Mouse (Mus musculus) gastrocnemius, postnatal 14 days (tissue): ENCODE measurements around the gene Sema4d. TPM values are rescaled to one million over a fixed set of nuclear protein-coding genes. Genes with fewer than 3 reads are reported as not detected.
"Not testable (repeated sequence)": the region's sequence is repeated elsewhere in the genome, so short reads cannot be mapped to it uniquely, and the experiment has no call there.

ENCODE experiments used
- DNase-seq: peaks from one replicate; pipeline ENCODE4 v3.0.0; 2021; ENCODE audit warnings: mixed read lengths
- intact Hi-C: fragments of 180-260 bp; cut with DNase I; formaldehyde crosslinking; loops from one replicate; pipeline ENCODE4 v1.15.1; 2025; ENCODE audit warnings: low total_unique reads
- total RNA-seq, 2 experiments: library from RNA; stranded (reverse); gene quantifications; 2 replicates each; pipeline ENCODE4 v1.2.3; 2021

The Sema4d gene
- total RNA-seq, 2 experiments from 2014 or later = 126 to 130 TPM

DNA sequence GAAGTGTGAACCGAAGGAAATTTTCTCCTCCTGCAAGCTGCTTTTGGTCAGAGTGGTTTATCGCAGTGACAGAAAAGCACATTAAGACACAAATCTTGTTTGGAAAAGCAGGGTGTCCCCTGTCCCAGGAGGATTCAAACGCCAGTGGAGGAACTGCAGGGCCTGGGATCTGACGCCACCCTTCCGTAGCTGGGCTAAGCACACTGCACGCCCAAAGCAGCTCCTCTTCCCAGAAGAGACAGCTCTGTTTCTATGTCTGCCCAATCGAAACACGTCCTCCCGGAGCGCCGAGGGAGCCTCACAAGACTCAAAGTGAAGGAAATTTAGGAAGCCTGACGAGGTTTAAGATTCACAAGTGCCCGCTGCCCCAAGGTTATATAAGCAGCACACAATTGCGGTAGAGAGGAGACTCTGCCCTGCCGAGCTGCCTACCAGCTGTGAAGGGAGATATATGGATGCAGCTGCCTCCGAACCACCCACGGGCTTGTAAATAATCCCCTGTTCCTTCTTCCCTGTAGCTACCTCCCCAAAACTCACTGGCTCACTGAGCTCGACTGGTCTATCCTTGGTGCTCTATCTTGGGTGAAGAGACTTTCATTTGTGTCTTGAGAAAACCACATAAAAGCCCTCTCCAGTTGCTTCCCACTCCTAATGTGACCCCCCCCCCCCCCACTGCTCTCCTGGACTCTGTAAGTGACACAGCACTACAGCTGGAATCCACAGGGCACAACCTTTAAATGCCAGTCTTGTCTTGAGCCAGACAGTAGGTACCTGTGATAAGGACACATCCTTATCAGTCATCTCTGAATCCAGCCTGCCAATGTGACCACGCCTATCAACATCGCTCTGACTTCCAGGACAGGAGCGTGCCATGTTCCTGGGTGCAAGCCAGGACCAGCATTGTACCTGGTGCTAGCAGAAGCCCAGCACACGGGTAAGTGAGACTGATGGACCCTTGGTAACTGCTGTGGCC is 87.4 kb downstream of the Sema4d start:
- intact Hi-C loops = no loop called here
- no peak for DNase-seq

DNA sequence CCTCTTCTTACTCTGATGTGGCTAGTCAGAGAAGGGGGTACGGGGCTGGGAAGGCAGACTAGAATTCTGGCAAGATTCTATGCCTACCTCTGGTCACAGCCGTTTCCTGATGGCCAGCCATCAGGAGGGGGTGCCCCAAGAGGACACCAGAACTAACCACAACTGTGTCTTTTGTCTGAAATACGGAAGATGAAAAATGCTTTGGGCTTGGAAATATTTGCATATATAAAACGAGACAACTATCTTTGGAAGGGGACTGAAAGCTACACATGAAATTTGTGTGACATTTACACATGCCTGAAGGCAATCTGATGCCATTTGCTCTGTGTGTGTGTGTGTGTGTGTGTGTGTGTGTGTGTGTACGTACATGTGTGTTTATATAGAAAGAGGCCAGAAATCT is 89.7 kb downstream of the Sema4d start:
- intact Hi-C loops = no loop called here
- DNase-seq = no peak

GRCm38 (mm10) chr13:51698318-51698717 is 95.2 kb downstream of the Sema4d start:
- no peak for DNase-seq

GRCm38 (mm10) chr13:51697897-51698296 is 95.7 kb downstream of the Sema4d start:
- intact Hi-C loops = no loop called here
- peak; percentile 23 for DNase-seq

More at GRCm38 (mm10) chr13:51698318-51698717, 95.2 kb downstream of the Sema4d start:
- intact Hi-C loops = no loop called here

GRCm38 (mm10) chr13:51697455-51697854 is 96.1 kb downstream of the Sema4d start:
- intact Hi-C loops = no loop called here

GRCm38 (mm10) chr13:51696481-51696880 is 97.1 kb downstream of the Sema4d start:
- intact Hi-C loops = no loop called here
- DNase-seq = no peak

More at GRCm38 (mm10) chr13:51697455-51697854, 96.1 kb downstream of the Sema4d start:
- DNase-seq = no peak

GRCm38 (mm10) chr13:51688688-51689087 is 104.9 kb downstream of the Sema4d start:
- no peak for DNase-seq
- intact Hi-C loops = no loop called here

DNA sequence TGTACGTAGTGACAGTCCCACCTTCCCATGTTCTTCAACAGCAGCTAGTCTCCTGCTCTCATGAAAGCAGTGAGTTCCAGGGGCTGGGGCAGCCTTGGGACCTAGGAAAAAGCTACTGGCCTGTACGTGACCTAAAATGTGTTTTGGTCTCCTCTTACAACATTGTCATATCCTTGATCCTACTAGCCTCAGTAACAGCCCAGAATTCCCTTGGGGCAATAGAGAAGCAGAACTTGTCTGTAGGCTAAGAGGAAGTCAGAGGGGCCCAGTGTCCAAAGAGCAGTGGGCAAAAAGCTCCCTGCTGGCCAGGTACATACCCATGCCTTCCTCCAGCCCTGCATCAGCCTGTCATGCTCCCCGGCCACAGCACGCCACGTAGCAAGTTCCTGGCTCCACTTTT is 106.6 kb downstream of the Sema4d start:
- intact Hi-C loops = no loop called here
- no peak for DNase-seq

DNA sequence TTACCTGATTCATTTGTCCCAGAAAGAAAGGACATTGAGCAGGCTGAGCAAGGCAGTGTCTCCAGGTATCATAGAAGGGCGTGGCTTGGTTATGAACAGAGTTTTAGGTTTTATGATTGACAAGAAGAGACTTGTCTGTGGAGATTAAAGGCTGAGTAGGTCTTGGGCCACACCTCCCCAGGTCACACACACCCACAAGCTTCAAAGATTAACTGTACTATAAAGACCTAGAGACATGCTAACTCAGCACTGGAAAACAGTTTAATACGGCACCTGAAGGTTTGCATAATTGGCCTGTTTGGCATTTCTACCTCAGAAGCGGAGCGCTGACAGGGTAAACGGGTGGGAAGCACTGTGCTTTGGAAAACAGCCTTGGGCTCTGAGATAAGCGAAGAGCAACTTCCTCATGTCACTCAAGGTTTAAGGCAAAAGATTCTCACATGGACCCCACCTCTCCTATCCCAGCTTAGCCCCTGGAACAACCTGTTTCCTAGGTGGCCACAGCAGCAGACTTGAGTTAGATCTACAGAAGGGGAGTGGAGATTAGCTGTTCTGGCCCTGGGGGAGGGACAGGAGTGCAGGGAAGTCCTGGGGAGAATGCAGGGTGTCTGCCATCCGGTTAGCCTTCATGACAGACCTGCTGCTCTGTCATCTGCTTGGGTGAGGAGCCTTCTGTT is 108.1 kb downstream of the Sema4d start:
- DNase-seq = no peak
- intact Hi-C loops = no loop called here

GRCm38 (mm10) chr13:51681634-51682033 is 111.9 kb downstream of the Sema4d start:
- intact Hi-C loops = no loop called here
- no peak for DNase-seq

DNA sequence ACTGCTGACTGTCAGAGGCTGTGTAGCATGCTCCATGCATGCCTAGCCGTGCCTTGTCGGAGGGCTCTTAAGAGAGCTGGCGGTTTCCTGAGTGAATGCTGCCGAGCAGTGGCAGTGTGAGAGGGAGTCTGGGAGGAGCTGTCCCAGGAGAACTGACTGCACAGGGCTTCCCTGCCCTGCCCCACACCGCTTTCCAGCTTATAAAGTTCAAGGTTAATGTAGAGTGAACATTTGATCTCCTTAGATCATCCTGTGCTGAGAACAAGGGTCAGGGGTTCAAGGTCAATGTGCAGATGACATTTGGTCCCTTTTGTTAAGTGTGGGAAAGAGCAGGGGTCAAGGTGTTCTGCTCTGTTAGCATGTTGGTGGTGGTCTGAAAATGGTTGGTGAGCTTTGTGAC is 112.5 kb downstream of the Sema4d start:
- intact Hi-C loops = no loop called here
- no peak for DNase-seq

DNA sequence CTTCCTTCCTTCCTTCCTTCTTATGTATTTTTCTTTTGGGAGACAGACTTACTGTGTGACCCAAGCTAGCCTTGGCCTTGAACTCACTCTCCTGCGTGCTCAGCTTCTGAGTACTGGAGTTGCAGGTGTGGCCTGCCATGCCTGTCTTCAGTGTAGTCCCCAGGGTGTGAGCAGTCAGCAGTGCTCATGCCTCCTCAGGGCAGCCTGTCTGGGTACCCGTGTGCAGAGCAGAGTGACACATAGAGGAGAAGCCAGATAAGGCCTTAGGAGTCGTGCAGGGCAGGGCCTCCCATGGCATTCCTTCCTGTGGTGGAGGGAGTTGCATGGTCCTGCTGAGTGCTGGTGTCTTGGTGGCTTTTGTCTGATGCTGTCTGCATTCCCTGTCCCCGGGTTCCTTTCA is 114.2 kb downstream of the Sema4d start:
- intact Hi-C loops = no loop called here

DNA sequence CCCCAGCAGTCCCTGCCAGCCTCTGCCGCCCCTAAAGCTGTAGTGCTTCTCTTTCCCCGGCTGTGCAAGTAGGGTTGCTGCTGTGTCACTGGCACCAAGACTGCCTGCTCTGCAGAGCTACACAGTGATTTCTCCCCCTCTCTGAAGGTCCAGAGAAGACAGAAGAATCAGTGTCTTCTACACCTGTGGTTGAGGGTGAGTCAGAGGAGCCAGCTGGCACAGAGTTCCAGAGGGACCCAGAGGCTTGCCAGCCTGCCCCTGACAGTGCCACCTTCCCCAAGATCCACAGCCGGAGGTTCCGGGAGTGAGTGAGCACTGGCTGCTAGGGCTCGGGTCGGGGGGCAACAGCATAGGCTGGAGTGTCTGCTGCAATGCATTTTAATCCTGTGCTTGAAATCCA is 114.9 kb downstream of the Sema4d start:
- no peak for DNase-seq
- intact Hi-C loops = no loop called here

More for the DNA sequence above, 114.2 kb downstream of the Sema4d start:
- DNase-seq = no peak

DNA sequence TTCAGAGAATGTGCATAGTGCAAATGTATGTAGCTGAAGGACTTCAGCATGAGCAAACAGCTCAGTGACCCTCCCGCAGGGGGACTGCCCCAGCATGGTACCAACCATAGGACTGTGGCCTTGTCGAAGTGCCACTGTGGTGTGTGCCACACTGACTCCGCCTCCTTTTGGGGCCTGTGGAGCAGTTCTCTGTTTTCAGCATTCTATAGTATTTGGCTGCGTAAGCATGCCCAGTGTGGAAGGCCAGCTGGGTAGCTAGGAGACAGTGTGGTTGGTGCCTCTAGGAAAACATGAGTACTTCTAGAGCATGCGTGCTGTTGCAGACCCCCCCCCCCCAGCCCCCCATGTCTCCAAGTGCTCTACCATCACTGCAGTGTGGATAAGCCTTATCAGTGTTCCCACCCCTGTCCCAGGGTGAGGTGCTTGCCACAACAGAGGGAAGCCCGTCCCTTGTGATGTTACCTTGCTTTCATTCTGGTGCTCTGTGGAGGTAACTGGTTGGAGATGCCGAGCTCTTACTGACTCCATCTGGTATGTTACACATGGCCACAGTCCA is 115.8 kb downstream of the Sema4d start:
- intact Hi-C loops = no loop called here

GRCm38 (mm10) chr13:51677041-51677440 is 116.5 kb downstream of the Sema4d start:
- DNase-seq = no peak
- intact Hi-C loops = no loop called here

More for the DNA sequence above, 115.8 kb downstream of the Sema4d start:
- no peak for DNase-seq

GRCm38 (mm10) chr13:51676641-51677040 is 116.9 kb downstream of the Sema4d start:
- DNase-seq = no peak
- intact Hi-C loops = no loop called here

DNA sequence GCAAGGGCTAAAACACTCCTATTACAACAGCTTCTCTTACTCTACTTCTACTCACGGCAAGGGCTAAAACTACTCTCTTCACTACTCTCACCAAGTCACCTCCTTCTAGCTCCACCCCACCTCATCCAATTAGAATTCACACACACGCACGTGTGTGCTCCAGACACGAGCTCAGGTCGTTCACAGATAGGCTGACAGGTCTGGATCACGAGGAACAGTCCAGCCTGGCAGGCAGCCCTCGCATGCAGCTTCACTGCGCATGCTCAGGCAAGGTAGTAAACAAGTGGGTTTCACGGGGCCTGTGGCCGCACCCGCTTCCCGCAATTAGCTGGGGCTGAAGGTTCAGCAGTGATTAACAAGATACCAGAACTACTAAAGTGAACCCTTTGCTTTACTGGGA is 125.4 kb downstream of the Sema4d start:
- intact Hi-C loops, DNase-seq: not testable (repeated sequence)

DNA sequence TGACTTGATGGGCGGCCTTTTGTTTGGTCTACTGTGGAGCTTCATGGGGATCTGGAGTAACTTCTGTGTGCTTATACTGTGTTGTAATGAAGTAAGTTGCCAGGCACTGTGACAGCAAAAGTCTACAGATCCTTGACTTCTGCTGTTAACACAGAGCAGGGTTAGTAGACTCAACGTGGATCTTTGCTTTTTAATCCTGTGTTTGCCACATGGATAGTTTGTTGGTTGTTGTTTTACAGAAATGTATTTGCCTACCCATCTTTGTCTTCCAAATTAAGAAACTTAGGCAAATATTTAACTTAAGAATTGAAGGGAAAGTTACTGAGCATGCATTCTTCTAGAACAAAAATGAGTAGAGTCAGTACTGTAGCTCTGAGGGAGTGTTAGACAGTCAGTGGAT is 130.0 kb downstream of the Sema4d start:
- intact Hi-C loops = no loop called here
- DNase-seq = no peak

- intact Hi-C loops = no loop called here
- no peak for DNase-seq
These were observed 134.0 kb downstream of the Sema4d start for GRCm38 (mm10) chr13:51659573-51659972.

GRCm38 (mm10) chr13:51658094-51658493 is 135.5 kb downstream of the Sema4d start:
- no peak for DNase-seq
- intact Hi-C loops = no loop called here
